Mouse (Mus musculus) B cell, adult 2 months (primary cell): ENCODE data around the gene Snapc4.
"Not testable (repeated sequence)": the region's sequence is repeated elsewhere in the genome, so short reads cannot be mapped to it uniquely, and the experiment has no call there.

ENCODE experiments used
- DNase-seq, 2 experiments: peaks; one replicate each; pipeline ENCODE4 v3.0.0; 2022

Snapc4 gene

GRCm38 (mm10) chr2:26380131-26380771, at the start of gene Snapc4:
TSS of gene Snapc4 (minus strand) at chr2:26380653.
- DNase-seq: peak; percentile 89

GRCm38 (mm10) chr2:26429851-26430250, 49.4 kb upstream of the Snapc4 start:
- DNase-seq: no peak

GRCm38 (mm10) chr2:26424541-26424940, 44.1 kb upstream of the Snapc4 start:
- DNase-seq: no peak

- DNase-seq: no peak
Observed at GRCm38 (mm10) chr2:26423086-26423485, 42.6 kb upstream of the Snapc4 start.

GRCm38 (mm10) chr2:26421969-26422368, 41.5 kb upstream of the Snapc4 start:
- DNase-seq: no peak

GRCm38 (mm10) chr2:26418120-26418519, 37.7 kb upstream of the Snapc4 start:
- no peak for DNase-seq

- no peak for DNase-seq
Observed at GRCm38 (mm10) chr2:26417066-26417465, 36.6 kb upstream of the Snapc4 start.

- DNase-seq: no peak
Observed at GRCm38 (mm10) chr2:26410931-26411411, 30.5 kb upstream of the Snapc4 start.

- no peak for DNase-seq
Observed at GRCm38 (mm10) chr2:26410091-26410490, 29.6 kb upstream of the Snapc4 start.

- DNase-seq: no peak
Observed at GRCm38 (mm10) chr2:26409362-26409761, 28.9 kb upstream of the Snapc4 start.

GRCm38 (mm10) chr2:26408515-26409356, 28.3 kb upstream of the Snapc4 start, which contains the start of gene Inpp5e:
TSS of gene Inpp5e (minus strand) at chr2:26409203.
- DNase-seq: peak; percentile 99

GRCm38 (mm10) chr2:26403306-26403705, 22.9 kb upstream of the Snapc4 start:
- no peak for DNase-seq

GRCm38 (mm10) chr2:26402265-26402664, 21.8 kb upstream of the Snapc4 start:
- no peak for DNase-seq

GRCm38 (mm10) chr2:26401023-26401422, 20.6 kb upstream of the Snapc4 start:
- no peak for DNase-seq

GRCm38 (mm10) chr2:26400296-26400695, 19.8 kb upstream of the Snapc4 start:
- no peak for DNase-seq

- DNase-seq: no peak
Observed at GRCm38 (mm10) chr2:26399647-26400046, 19.2 kb upstream of the Snapc4 start.

GRCm38 (mm10) chr2:26398978-26399377, 18.5 kb upstream of the Snapc4 start:
- no peak for DNase-seq

- no peak for DNase-seq
Observed at GRCm38 (mm10) chr2:26391617-26392016, 11.2 kb upstream of the Snapc4 start.

GRCm38 (mm10) chr2:26390954-26391353, 10.5 kb upstream of the Snapc4 start:
- DNase-seq: no peak

GRCm38 (mm10) chr2:26389154-26389690, 8.8 kb upstream of the Snapc4 start, which contains the start of the genes Entr1 and Pmpca:
TSS of gene Entr1 (minus strand) at chr2:26389316.
TSS of gene Pmpca (plus strand) at chr2:26389339.
- peak; percentile 89 to 92 for DNase-seq

GRCm38 (mm10) chr2:26388682-26389153, 8.3 kb upstream of the Snapc4 start:
- DNase-seq: no peak

- DNase-seq: no peak
Observed at GRCm38 (mm10) chr2:26387713-26388112, 7.3 kb upstream of the Snapc4 start.

GRCm38 (mm10) chr2:26380871-26381270, 418 bp upstream of the Snapc4 start:
- not testable (repeated sequence) for DNase-seq
